Mouse (Mus musculus) cortical plate, adult 2 months (tissue): ENCODE results near the gene Snrnp27.

Experiments used
- CTCF ChIP-seq: fragments of 200-500 bp; IDR thresholded peaks from 2 replicates; pipeline ENCODE4 v1.5.1; 2011; ENCODE audit warnings: mild to moderate bottlenecking, control low read depth, low read length; ENCODE audit not compliant: insufficient read depth; ENCODE audit errors: extremely low read depth
- POLR2A ChIP-seq: fragments of 200-500 bp; IDR thresholded peaks from 2 replicates; pipeline ENCODE4 v1.6.1; 2011; ENCODE audit warnings: mild to moderate bottlenecking, low read length, control low read depth; ENCODE audit not compliant: insufficient read depth; ENCODE audit errors: extremely low read depth

DNA sequence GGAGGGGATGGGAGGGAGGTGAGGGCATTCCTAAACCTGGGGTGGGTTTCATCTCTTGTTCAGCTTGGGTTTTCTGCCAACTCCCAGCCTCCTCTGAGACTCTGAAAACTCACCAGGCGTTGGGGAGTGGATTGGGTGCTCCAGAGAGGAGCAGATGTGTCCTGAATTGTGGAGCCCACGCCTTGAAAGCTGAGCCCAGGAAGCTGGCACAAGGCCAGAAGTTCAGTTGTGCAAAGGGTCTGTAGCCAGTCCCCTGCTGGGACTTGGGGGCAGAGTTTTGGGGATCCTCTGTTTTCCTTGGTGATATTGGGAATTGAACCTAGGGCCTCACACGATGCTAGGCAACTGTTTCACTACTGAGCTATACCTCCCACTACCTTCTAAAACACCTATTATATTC lies 54.2 kb downstream of the Snrnp27 start:
- TF ChIP-seq CTCF (no peak), POLR2A (no peak)
